Mouse (Mus musculus) gastrocnemius, postnatal 10 days (tissue): ENCODE data around the gene Zfr. TPM values are rescaled to one million over a fixed set of nuclear protein-coding genes. Genes with fewer than 3 reads are reported as not detected.
A peak's percentile ranks its signal among the peaks of the same experiment; 100 is the strongest.

ENCODE experiments used
- DNase-seq: peaks from one replicate; pipeline ENCODE4 v3.0.0; 2021; ENCODE audit warnings: mixed read lengths
- long read RNA-seq, 2 experiments: library from polyadenylated mRNA; stranded (forward); transcript quantifications; one replicate each; pipeline ENCODE4 v2.0.0; 2021
- total RNA-seq, 2 experiments: library from RNA; stranded (reverse); gene quantifications; 2 replicates each; pipeline ENCODE4 v1.2.3; 2021

Zfr gene
- total RNA-seq: 10 to 100 TPM; 72.3 to 89.0 TPM
- long read RNA-seq, experiment 1, full-length matches to known transcripts: 58 of 81 reads
- long read RNA-seq, experiment 1, partial matches to known transcripts: 10 of 81 reads
- long read RNA-seq, experiment 1, other reads (novel, unspliced or antisense): 13 of 81 reads
- long read RNA-seq, experiment 2, full-length matches to known transcripts: 42 of 63 reads
- long read RNA-seq, experiment 2, partial matches to known transcripts: 15 of 63 reads
- long read RNA-seq, experiment 2, other reads (novel, unspliced or antisense): 6 of 63 reads

DNA sequence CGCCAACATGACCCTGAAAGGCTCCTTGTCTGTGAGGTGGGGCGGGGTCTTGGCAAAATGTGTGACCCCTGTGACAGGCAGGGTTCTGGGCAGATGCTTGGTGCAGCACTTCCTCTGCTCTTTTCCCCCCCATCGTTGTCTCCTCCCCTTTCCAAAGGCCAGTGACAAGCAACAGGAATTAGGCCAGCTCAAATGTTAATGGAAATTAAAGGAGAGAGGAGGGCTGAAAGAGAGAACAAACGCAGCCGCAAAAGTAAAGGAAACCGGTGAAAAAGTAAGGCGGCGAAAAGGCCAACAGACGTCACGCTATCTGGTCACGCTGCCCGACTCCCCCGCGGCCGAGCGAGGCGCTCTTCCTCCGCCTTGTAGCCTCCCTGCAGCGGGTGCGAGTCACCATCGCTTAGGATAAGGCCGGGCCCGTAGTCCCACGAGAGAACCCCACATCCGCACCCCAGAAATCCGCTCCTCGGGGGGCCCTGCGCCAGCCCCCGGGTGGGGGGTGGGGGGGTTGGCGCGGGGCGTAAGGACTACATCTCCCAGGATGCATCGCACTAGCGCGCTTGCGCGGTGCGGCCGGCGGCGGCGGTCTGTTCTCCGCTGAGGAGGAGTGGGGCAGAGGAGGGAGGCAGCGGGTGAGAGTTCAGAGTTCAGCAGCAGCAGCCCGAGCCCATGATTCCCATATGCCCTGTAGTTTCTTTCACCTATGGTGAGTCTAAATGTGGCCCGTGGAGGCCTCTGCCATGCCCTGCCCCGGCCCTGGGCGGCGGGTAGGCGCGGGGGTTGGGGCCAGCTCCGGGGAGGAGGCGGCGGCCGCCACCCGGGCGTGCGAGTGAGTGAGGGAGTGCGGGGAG, at the start of gene Zfr:
Zfr (plus strand) TSS at position 590 of the 851 bp plus-strand sequence.
- peak; percentile 93 for DNase-seq

DNA sequence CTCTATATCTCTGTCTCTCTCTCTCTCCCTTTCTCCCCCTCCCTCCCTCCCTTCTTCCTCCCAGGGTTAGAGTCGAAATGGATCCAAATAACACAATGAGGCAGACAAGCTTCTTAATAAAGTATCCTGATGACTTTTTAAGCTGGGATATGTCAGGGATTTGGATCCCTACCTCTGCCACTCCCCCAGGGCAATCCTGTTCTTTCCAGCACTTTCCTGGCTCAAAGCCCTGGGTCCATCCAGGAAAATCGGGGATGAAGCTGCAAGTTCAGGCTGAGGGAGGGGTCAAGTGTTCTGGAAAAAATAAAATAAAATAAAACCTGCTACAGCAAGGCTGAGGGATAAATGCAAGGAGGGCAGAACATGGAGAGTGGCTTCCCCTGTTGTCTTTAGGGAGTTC, 49.7 kb upstream of the Zfr start:
- peak; percentile 36 for DNase-seq

- DNase-seq: no peak
Measured at GRCm38 (mm10) chr15:12068395-12069218, 49.0 kb upstream of the Zfr start.

DNA sequence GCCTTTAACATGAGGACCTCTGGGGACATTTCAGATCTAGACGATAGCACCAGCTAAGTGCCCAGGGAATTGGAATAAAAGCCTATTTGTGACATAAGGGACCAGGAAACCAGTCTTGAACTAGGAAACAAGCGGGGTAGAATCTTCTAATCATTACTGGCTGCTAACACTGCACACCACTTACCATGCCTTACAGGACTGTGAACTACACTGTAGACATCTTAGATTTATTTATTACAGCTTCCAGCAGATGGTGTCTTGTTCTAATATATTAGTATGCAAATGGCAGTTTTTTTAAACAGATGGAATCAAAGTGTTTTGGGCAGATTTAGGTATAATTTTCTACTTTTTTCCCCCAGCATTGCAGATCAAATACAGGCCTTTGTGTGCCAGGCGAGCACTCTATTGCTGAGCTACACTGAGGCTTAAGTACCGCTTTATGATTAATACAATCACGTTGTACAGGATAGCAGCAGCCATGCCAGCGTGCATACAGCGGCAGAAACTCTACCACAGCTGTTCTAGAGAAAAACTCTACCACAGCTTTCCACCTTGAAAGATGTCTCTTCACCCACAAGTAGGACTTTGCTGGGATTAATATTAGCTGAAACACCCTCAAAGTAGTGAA, 44.8 kb upstream of the Zfr start:
- no peak for DNase-seq

DNA sequence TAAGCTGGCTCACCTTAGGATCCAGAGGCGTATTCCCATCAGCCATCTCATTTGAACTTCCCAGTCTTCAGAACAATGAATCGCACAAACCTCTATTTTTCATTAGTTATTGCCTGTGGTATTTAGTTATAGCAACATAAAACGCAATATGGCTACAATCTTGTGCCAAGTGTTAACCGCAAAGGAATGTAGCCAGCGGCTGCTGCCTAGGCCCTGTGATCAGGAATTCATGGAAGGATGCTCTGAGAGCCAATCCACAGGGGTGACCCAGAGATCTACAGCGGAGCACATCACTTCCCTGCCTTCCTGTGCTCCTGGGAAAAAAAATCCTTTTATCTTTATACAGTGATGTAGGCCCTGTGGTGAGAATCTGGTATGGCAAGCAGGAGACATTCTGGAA, 43.2 kb upstream of the Zfr start:
- no peak for DNase-seq

- DNase-seq: no peak
Measured at GRCm38 (mm10) chr15:12082344-12082743, 35.3 kb upstream of the Zfr start.

- peak; percentile 47 for DNase-seq
Measured at GRCm38 (mm10) chr15:12084164-12084563, 33.5 kb upstream of the Zfr start.

- DNase-seq: peak; percentile 67
Measured at GRCm38 (mm10) chr15:12084859-12085258, 32.8 kb upstream of the Zfr start.

DNA sequence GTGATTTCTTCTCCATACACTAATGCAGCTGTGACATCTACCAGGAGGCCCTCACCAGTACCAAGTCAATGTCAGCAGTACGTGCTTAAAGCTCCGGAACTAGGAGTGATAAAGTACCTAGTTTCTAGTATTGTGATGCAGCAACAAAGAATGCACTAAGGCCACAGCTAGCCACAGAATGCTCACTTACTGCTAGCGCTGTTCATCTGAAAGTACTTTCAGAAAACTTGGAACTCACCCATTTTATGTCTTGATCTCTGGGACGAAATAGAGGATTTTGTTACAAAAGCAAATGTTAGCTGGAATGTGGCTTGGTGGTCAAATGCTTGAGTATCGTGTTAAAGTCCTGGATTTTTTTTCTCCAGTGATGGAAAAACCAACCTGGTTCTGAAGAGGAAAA, 30.0 kb upstream of the Zfr start:
- DNase-seq: no peak

DNA sequence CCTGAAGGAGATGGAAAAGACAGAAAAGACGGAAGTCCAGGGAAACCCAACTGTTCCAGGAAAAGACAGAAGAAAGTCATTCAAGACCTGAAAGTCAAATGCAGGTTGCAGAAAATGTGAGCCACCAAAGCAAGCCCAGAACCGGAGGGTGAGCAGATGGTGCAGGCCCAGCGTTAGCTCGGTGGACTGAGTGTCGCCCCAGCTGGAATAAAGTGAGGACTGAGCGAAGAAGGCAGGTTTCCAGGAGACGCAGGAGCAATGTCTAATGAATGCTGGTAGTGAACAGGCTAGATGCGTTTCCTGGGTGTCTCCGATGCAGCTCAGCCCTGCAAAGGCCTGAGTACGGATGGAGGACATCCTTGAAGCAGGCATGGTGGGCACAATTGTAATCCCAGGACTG, 29.5 kb upstream of the Zfr start:
- no peak for DNase-seq

GRCm38 (mm10) chr15:12090087-12090486, 27.5 kb upstream of the Zfr start:
- DNase-seq: no peak

- DNase-seq: no peak
Measured at GRCm38 (mm10) chr15:12090981-12091669, 26.5 kb upstream of the Zfr start.

- peak; percentile 58 for DNase-seq
Measured at GRCm38 (mm10) chr15:12091781-12092458, 25.7 kb upstream of the Zfr start.

DNA sequence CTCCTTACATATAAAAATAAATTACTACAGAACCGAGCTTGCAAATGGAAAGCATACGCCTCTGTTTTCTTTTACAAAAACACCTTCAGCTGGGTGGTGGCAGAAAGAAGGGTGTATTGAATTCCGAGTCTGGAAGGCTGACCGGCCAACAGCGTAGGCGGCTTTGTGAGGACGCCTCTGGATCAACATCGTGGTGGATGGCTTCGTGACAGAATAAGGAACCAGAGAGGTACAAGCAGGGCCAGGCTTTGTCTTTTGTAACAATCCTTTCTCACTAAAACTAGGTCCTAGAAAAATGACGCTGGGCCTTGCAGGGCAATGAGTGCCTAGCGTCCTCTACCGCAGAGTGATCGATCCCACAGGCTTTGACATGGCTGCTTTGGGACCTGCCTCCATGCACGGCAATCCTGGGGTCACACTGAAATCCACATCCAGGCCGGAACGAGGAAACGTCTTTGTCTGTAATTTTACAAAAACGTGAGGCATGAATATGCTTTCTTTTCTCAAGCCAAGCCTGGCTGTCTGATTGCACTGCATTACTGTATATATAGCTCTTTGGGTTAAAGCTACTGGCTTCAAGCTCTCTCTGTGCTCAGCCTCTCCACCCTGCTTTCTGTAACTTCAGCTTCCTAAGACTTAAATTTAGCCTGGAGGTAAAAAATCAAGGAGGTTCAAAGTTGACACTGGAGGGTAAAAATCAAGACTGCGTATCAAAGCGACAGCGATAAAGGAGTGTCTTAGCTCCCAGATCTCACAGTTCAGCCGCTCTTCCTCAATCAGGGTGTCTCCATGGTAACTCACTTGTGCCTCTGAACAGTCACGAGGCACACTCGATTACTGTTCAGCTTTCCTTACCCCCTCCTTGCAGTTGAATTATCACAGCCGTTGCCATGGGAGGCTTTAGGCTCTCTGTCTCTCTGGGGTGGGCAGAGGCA, 24.3 kb upstream of the Zfr start:
- no peak for DNase-seq

DNA sequence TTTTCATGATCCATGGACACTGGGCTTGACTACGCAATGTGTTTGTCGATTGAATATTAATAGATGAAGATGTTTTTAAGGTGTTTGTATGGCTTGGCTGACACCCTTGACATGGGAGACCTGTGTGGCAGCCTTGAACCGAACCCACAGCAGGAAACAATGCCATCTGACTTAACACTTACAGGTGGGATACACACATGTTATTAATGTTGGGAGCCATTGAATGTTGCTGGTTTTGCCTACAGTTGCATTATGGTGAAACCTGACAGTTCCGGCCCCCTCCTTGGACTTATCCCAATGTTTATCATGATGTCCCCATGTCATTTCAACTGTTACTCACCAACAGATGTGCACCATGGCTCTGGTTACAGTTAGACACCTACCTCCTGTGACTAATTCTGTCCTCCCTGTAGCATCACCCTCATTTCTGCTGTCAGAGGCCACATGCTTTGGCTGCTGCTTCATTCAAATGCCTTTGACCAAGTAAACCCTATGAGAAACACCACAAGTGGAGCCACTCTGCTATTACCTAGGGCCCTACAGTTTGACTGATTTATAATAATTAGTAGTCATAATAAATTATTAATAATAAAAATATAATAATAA, 23.6 kb upstream of the Zfr start:
- DNase-seq: no peak

GRCm38 (mm10) chr15:12096447-12096846, 21.2 kb upstream of the Zfr start:
- peak; percentile 33 for DNase-seq

- no peak for DNase-seq
Measured at GRCm38 (mm10) chr15:12097344-12097743, 20.3 kb upstream of the Zfr start.

DNA sequence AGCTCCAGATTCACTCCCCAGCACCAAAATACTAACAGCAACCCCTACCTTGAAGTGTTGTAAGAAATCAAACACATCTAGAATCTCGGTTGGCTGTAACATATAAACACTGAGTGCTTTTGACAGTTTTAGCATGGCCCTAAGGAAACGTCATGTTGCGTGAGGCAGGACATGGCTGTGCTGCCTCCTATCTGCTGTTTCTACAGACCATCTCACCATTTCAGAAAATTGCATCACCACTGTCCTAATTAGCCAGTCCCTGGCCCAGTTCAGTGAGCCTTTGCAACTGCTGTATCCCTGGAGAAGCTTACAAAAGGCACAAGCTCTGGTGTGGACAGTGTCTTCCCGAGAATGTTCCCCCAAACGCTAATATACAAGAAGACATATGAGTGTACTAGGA, 16.7 kb upstream of the Zfr start:
- DNase-seq: no peak

DNA sequence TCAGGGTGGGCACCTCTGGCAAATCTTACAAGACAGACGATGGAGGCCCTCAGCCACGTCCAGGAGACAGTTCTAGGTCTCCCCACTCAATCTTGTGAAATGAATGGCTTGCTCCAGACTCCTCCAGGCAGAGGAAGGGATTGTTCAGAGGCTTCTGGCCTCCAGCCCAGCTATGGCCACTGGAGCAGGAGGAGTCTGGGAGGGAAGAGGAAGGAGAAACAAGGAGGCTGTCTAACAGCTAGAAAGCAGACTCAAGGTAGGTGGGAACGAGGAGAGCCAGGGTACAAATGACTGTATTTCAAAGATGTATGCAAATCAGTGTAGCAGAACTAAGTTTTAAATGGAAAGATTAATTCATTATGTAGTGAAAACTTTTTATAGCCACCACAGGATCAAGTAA, 13.9 kb upstream of the Zfr start:
- peak; percentile 23 for DNase-seq
